Mouse (Mus musculus) erythroblast, embryonic 14.5 days (primary cell): ENCODE data around the gene Banp. TPM values are rescaled to one million over a fixed set of nuclear protein-coding genes. Genes with fewer than 3 reads are reported as not detected.

Experiments
- H3K27me3 ChIP-seq: 2 replicates; pipeline ENCODE4 v1.6.1; 2012; ENCODE audit warnings: inconsistent platforms; ENCODE audit not compliant: control insufficient read depth
- H3K36me3 ChIP-seq: 2 replicates; pipeline ENCODE4 v1.6.1; 2012; ENCODE audit warnings: mild to moderate bottlenecking, inconsistent platforms; ENCODE audit not compliant: control insufficient read depth
- H3K4me1 ChIP-seq: 2 replicates; pipeline ENCODE4 v1.6.1; 2012; ENCODE audit warnings: inconsistent platforms; ENCODE audit not compliant: control insufficient read depth
- H3K4me3 ChIP-seq: replicated peaks from 2 replicates; pipeline ENCODE3; 2012; ENCODE audit warnings: moderate library complexity, mild to moderate bottlenecking, inconsistent platforms
- H3K9me3 ChIP-seq: 2 replicates; pipeline ENCODE4 v1.6.1; 2012; ENCODE audit warnings: low read length, inconsistent platforms, mixed read lengths; ENCODE audit not compliant: control insufficient read depth
- GATA1 ChIP-seq: IDR thresholded peaks from 2 replicates; pipeline ENCODE4 v1.6.1; 2012; ENCODE audit warnings: low read length, inconsistent platforms, mixed read lengths
- TAL1 ChIP-seq: IDR thresholded peaks from 3 replicates; pipeline ENCODE4 v1.6.1; 2012; ENCODE audit warnings: low read length, inconsistent platforms, mixed read lengths
- polyA plus RNA-seq: library from polyadenylated mRNA; stranded (reverse); fragments of >175 nt; gene quantifications from 2 replicates; pipeline ENCODE4 v1.2.3, GENCODE M21; 2012

Gene Banp
- polyA plus RNA-seq, 1 experiment = 8.0 TPM

GRCm38 (mm10) chr8:122050620-122051019, 101.1 kb downstream of the Banp start:
- Histone ChIP-seq H3K27me3 (peaks cover 5% of the 10 kb centered on the region; the same call in 1 of the 2 replicates), H3K9me3 (no peaks in the 10 kb centered on the region), H3K36me3 (peaks cover under 1% of the 10 kb centered on the region), H3K4me3 (no peak overlapping the region), H3K4me1 (no peaks in the 10 kb centered on the region)
- TF ChIP-seq TAL1 (no peak), GATA1 (no peak)

- Histone ChIP-seq H3K27me3 (peaks cover 7% of the 10 kb centered on the region; the same call in 1 of the 2 replicates), H3K9me3 (no peaks in the 10 kb centered on the region), H3K36me3 (peaks cover 13% of the 10 kb centered on the region), H3K4me1 (peaks cover 25% of the 10 kb centered on the region), H3K4me3 (no peak overlapping the region)
- TF ChIP-seq TAL1 (no peak), GATA1 (no peak)
Observed at GRCm38 (mm10) chr8:122055321-122055720, 105.8 kb downstream of the Banp start.

DNA sequence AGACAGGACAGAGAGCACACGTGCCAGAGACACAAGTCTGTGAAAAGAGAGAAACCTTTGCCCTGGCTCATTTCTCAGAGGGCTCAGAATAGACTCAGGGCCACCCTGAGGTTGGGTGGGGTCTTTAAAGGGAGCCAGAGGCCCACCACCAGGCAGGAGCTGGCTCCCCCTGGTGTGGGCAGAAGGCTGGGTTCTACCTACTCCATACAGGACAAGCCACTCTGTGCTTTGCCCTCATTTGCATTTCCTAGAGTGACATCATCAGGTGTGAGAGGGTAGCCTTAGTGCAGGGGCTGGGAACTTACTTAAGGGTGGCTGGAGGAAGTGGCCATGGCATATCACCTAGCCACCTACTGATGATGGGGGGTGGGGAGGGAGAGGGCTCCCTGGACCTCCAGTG, 106.6 kb downstream of the Banp start:
- TF ChIP-seq TAL1 (no peak), GATA1 (no peak)
- H3K4me1 ChIP-seq = peaks cover 26% of the 10 kb centered on the region
- H3K4me3 ChIP-seq = no peak overlapping the region
- no peaks in the 10 kb centered on the region for H3K9me3 ChIP-seq
- peaks cover 13% of the 10 kb centered on the region for H3K36me3 ChIP-seq
- peaks cover 7% of the 10 kb centered on the region; the same call in 1 of the 2 replicates for H3K27me3 ChIP-seq

DNA sequence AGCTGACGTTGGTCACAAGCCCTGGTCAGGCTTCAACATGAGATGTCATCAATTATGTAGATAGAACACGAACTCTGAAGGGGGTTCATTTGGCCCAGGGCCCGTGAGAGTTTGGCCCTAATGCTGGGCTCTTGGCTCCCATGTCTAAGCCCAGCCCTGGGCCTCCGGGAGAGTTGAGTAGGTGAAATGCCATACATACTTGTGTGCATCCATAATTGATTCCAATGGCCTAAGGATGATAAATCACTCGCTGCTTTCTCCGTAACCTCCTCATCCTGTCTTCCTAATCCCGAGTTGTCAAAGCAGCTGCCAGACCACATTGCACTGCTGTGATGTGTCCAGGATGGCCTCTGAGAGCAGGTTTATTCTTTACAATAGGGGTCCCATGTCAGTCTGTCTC, 107.3 kb downstream of the Banp start:
- Histone ChIP-seq H3K9me3 (no peaks in the 10 kb centered on the region), H3K36me3 (peaks cover 13% of the 10 kb centered on the region), H3K4me1 (peaks cover 26% of the 10 kb centered on the region), H3K4me3 (peak overlapping the region; percentile 55), H3K27me3 (peaks cover 7% of the 10 kb centered on the region; the same call in 1 of the 2 replicates)
- TF ChIP-seq GATA1 (no peak), TAL1 (no peak)

GRCm38 (mm10) chr8:122058510-122058909, 109.0 kb downstream of the Banp start:
- Histone ChIP-seq H3K27me3 (peaks cover 2% of the 10 kb centered on the region; the same call in 1 of the 2 replicates), H3K4me1 (peaks cover 26% of the 10 kb centered on the region)
- TF ChIP-seq TAL1 = no peak
- TF ChIP-seq GATA1 = no peak

DNA sequence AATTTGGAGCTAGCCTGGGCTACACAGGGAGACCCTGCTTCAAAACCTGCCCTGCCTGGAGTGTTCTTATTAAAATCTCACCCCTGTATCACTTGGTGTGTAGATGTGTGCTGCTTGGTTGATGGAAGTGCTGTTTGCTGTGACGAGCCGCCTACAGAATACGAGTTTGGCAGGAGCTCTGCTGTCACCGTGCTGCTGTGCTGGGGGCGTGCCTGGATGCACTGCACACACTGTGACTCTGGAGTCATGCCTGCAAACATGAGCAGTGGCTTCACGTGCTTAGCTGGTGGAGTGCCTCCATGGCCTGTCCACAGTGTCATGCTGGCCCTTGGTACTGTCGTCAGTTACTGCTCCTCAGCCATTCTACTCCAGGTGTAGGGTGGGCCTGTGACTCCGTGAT, 109.4 kb downstream of the Banp start:
- H3K4me1 ChIP-seq = peaks cover 26% of the 10 kb centered on the region
- H3K27me3 ChIP-seq = peaks cover 2% of the 10 kb centered on the region; the same call in 1 of the 2 replicates
- no peak overlapping the region for H3K4me3 ChIP-seq
- no peak for TF ChIP-seq TAL1
- no peak for TF ChIP-seq GATA1
- no peaks in the 10 kb centered on the region for H3K9me3 ChIP-seq
- peaks cover 13% of the 10 kb centered on the region for H3K36me3 ChIP-seq

More at GRCm38 (mm10) chr8:122058510-122058909, 109.0 kb downstream of the Banp start:
- Histone ChIP-seq H3K4me3 (peak overlapping the region; percentile 55), H3K9me3 (no peaks in the 10 kb centered on the region), H3K36me3 (peaks cover 13% of the 10 kb centered on the region)

DNA sequence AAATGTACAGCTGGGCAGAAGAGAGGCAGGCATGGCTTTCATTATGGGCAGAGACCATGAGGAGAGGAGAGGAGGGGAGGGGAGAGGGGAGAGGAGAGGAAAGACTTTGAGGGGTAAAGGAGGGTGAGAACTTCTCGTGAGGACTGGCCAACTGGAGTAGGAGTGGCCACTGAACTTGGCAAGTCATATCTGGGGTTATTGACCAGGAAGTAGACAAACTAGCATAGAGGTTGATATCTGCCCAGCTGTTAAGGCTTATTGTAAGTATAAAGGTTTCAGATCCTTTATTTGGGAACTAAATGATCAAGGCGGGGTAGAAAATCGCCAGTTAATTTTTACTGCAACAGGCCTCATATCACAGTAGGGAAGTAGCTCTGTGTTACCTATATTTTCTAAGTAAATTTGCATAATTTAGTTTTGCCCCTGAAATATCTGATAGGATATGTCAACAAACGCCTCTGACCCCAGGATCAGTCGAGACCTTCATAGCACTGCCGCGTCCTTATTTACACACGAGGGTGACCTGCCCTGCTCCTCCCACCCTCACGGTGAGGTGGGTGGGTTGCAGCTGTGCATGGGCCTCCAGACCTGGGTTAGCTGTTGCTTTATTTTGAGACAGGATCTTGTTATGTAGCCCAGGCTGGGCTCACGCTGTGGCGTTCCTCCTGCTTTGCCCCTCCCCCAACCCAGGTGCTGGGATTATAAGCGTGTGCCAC, 113.1 kb downstream of the Banp start:
- no peak for TF ChIP-seq TAL1
- no peak for TF ChIP-seq GATA1
- Histone ChIP-seq H3K27me3 (peaks cover 2% of the 10 kb centered on the region; the same call in 1 of the 2 replicates), H3K9me3 (no peaks in the 10 kb centered on the region), H3K4me3 (no peak overlapping the region), H3K36me3 (no peaks in the 10 kb centered on the region), H3K4me1 (peaks cover 18% of the 10 kb centered on the region)

DNA sequence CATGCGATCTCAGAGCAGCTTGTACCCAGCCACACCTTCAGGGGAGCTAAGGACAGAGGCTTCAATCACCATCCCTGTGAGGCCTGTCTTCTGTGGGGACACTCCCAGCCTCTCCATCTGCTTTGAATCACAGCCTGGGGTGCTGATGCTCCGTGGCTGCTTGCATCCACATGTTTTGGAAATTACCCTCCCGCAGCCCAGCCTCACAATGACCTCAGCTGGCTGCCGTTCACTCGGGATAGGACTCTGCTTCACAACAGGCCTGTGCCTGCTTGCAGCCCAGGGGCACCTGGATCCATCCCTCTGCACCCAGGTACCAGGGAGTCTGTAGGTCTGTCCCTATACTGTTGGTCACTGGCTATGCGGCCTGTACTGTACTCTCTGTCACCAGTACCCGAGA, 114.8 kb downstream of the Banp start:
- Histone ChIP-seq H3K36me3 (no peaks in the 10 kb centered on the region), H3K4me3 (no peak overlapping the region), H3K27me3 (no peaks in the 10 kb centered on the region)

DNA sequence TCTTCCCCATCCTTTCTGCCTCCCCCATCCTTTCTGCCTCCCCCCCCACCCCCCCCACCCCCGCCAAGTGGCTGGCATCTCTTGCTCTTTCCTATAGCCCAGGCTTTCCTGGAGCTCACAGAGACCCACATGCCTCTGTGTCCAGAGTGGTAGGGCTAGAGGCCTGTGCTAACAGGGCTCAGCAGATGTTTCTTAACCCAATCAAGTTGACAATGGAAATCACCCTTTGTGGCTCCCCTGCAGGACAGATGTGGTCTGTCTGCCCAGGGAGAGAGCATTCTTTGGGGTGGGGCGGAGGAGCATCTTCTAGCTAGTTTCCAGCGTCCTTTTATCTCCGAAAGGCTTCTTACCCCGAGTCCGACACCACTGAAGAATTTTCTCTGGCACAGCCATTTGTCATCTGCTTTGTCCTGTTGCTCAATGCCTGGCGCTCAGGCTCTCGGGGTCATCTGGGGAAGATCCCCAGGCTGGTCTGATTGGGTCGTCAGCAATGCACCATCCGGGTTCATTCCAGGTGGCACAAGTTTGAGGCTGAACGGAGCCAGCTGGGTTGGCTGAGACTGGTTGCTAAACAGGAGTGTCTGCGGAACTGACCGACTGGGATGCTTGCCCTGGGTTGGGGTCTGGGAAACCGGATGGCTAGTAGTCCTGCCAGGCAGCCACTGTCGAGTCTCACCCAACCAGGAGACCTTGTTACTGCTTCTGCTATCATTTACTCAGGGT, 118.4 kb downstream of the Banp start:
- Histone ChIP-seq H3K36me3 (no peaks in the 10 kb centered on the region), H3K9me3 (no peaks in the 10 kb centered on the region), H3K4me3 (no peak overlapping the region), H3K4me1 (no peaks in the 10 kb centered on the region), H3K27me3 (0 out of 2 replicates have a peak, but pooled peaks cover 2% of the 10 kb centered on the region)
- TF ChIP-seq GATA1 = no peak
- TF ChIP-seq TAL1 = no peak

More for the DNA sequence above, 114.8 kb downstream of the Banp start:
- TF ChIP-seq TAL1 (no peak), GATA1 (no peak)
- H3K4me1 ChIP-seq = peaks cover 3% of the 10 kb centered on the region; the same call in 1 of the 2 replicates
- no peaks in the 10 kb centered on the region for H3K9me3 ChIP-seq
